Mouse (Mus musculus) mouse trophoblast stem cell (cell line): ENCODE data around the gene Tldc1.

Source experiments
- in situ Hi-C, 2 experiments: fragments of 300-500 bp; cut with MseI, MboI; formaldehyde crosslinking; loops; 2 replicates in 1 of 2; 3 replicates in 1 of 2; pipeline ENCODE4 v1.15.1; 2025

Gene Tldc1

GRCm38 (mm10) chr8:119801168-119801567, 23.0 kb upstream of the Tldc1 start:
- in situ Hi-C loops = no loop called here

- in situ Hi-C loops = no loop called here
Observed at GRCm38 (mm10) chr8:119798965-119799264, 20.7 kb upstream of the Tldc1 start.

- in situ Hi-C loops = no loop called here
Observed at GRCm38 (mm10) chr8:119798170-119798964, 20.2 kb upstream of the Tldc1 start.

- in situ Hi-C loops = no loop called here
Observed at GRCm38 (mm10) chr8:119795651-119796050, 17.4 kb upstream of the Tldc1 start.

GRCm38 (mm10) chr8:119794689-119795088, 16.5 kb upstream of the Tldc1 start:
- in situ Hi-C loops = no loop called here

- in situ Hi-C loops = no loop called here
Observed at GRCm38 (mm10) chr8:119791804-119792704, 13.8 kb upstream of the Tldc1 start.

GRCm38 (mm10) chr8:119789581-119789980, 11.4 kb upstream of the Tldc1 start:
- in situ Hi-C loops = no loop called here

GRCm38 (mm10) chr8:119788607-119789381, 10.6 kb upstream of the Tldc1 start:
- in situ Hi-C loops = no loop called here

GRCm38 (mm10) chr8:119787341-119787740, 9.1 kb upstream of the Tldc1 start:
- in situ Hi-C loops = no loop called here

GRCm38 (mm10) chr8:119786871-119787270, 8.7 kb upstream of the Tldc1 start:
- in situ Hi-C loops = no loop called here

GRCm38 (mm10) chr8:119785764-119786405, 7.7 kb upstream of the Tldc1 start:
- in situ Hi-C loops = no loop called here

- in situ Hi-C loops = loop anchor here (5.0 kb wide), 1 partner anchor 58 kb away; the partner anchor contains the start of gene Cotl1 (in 2 of the 2)
Observed at GRCm38 (mm10) chr8:119784676-119785075, 6.5 kb upstream of the Tldc1 start.

GRCm38 (mm10) chr8:119784141-119784574, 5.9 kb upstream of the Tldc1 start:
- in situ Hi-C loops = loop anchor here (5.0 kb wide), 1 partner anchor 58 kb away; the partner anchor contains the start of gene Cotl1 (in 2 of the 2)

GRCm38 (mm10) chr8:119783579-119783978, 5.4 kb upstream of the Tldc1 start:
- in situ Hi-C loops = loop anchor here (5.0 kb wide), 1 partner anchor 59 kb away; the partner anchor contains the start of gene Cotl1 (in 2 of the 2)

GRCm38 (mm10) chr8:119782715-119783114, 4.5 kb upstream of the Tldc1 start:
- in situ Hi-C loops = loop anchor here (5.0 kb wide), 1 partner anchor 60 kb away; the partner anchor contains the start of gene Cotl1 (in 2 of the 2)

- in situ Hi-C loops = loop anchor here (5.0 kb wide), 1 partner anchor 61 kb away; the partner anchor contains the start of gene Cotl1 (in 2 of the 2)
Observed at GRCm38 (mm10) chr8:119781086-119781840, 3.0 kb upstream of the Tldc1 start.

- in situ Hi-C loops = loop anchor here (5.0 kb wide), 1 partner anchor 62 kb away; the partner anchor contains the start of gene Cotl1 (in 2 of the 2)
Observed at GRCm38 (mm10) chr8:119780402-119781049, 2.3 kb upstream of the Tldc1 start.

GRCm38 (mm10) chr8:119779013-119779737, 959 bp upstream of the Tldc1 start:
- in situ Hi-C loops = loop anchor here (5.0 kb wide), 1 partner anchor 92 kb away; no protein-coding TSS in a partner anchor

GRCm38 (mm10) chr8:119777765-119778164, 451 bp downstream of the Tldc1 start:
- in situ Hi-C loops = loop anchor here (5.0 kb wide), 1 partner anchor 90 kb away; no protein-coding TSS in a partner anchor
